Mouse (Mus musculus) midbrain, embryonic 15.5 days (tissue): ENCODE results near the gene Rnf11. TPM values are rescaled to one million over a fixed set of nuclear protein-coding genes. Genes with fewer than 3 reads are reported as not detected.

Source experiments
- ATAC-seq: fragments of 200-750 bp; cut with Nextera tagmentation; replicated peaks from 2 replicates; pipeline ENCODE4 v1.8.0; 2017; ENCODE audit warnings: moderate TSS enrichment
- H3K27ac ChIP-seq: fragments of 300-500 bp; sonication (generic); 2 replicates; pipeline ENCODE4 v1.5.1; 2015; ENCODE audit warnings: mild to moderate bottlenecking, inconsistent platforms
- H3K27me3 ChIP-seq: fragments of 300-500 bp; sonication (generic); replicated peaks from 2 replicates; pipeline ENCODE4 v1.6.1; 2015; ENCODE audit warnings: inconsistent platforms
- H3K36me3 ChIP-seq: fragments of 300-500 bp; sonication (generic); replicated peaks from 2 replicates; pipeline ENCODE4 v1.6.1; 2015; ENCODE audit warnings: inconsistent platforms
- H3K4me1 ChIP-seq: fragments of 300-500 bp; sonication (generic); 2 replicates; pipeline ENCODE4 v1.6.1; 2015; ENCODE audit warnings: inconsistent platforms
- H3K4me2 ChIP-seq: fragments of 300-500 bp; sonication (generic); 2 replicates; pipeline ENCODE4 v1.6.1; 2015; ENCODE audit warnings: inconsistent platforms, mild to moderate bottlenecking, moderate library complexity
- H3K4me3 ChIP-seq: fragments of 300-500 bp; sonication (generic); 2 replicates; pipeline ENCODE4 v1.5.1; 2015; ENCODE audit warnings: mild to moderate bottlenecking, inconsistent platforms
- H3K9ac ChIP-seq: fragments of 300-500 bp; sonication (generic); 2 replicates; pipeline ENCODE4 v1.6.1; 2015; ENCODE audit warnings: mild to moderate bottlenecking, inconsistent platforms
- H3K9me3 ChIP-seq: fragments of 300-500 bp; sonication (generic); 2 replicates; pipeline ENCODE4 v1.6.1; 2016; ENCODE audit warnings: inconsistent platforms
- WGBS: fragments of 180-500 bp; shearing (Covaris S2); methylation state at CpG from one replicate; pipeline ENCODE4 v1.1.7; 2015; ENCODE audit warnings: mixed read lengths; 5-methylcytosine and 5-hydroxymethylcytosine counted together
- polyA plus RNA-seq: library from polyadenylated mRNA; unstranded; fragments of >200 nt; fragmentation: Nextera tagmentation; extraction: Ambion mirVana; gene quantifications from 2 replicates; pipeline ENCODE4 v1.2.1, GENCODE M21; 2015

The Rnf11 gene
- polyA plus RNA-seq, 1 experiment from 2014 or later = 61.2 TPM

DNA sequence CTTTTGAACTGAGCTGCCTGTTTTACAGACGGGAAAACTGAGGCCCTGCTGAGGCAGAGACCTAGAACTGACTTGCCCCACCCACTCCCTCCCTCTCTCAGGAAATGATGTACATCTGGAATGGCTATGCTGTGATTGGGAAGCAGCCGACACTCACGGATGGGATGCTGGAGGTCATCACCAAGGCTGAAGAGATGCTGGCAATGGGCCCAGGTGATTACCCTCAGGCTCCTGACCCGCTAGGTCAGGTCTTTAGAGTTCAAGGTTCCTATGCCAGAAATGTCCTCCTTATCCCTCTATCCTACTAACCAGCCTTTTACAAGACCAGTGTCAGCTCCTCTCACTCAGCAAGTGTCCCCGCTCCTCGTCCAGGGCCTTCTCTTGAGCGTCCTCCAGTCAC is 42.4 kb downstream of the Rnf11 start:
- H3K27me3 ChIP-seq = no peaks in the 10 kb centered on the region
- 91% methylated on average over 7 of the region's 7 CpGs for WGBS

DNA sequence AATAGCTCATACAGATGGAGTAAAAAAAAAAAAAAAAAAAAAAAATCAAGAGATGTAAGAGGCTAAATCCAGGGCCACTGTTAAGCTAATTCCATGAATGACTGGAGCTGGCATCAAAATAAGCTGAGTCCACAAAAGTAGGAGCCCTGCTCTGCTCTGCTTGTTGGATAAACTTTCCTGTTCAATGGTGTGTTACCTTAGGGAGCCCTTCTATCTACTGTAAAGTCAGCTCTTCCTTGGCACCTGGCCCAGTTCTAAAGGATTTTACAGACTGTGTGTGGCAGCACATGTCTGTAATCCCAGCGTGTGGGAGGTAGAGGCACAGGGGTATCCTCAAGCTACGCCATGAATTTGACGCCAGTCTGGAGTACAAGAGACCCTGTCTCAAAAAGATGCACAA is 43.5 kb downstream of the Rnf11 start:
- Histone ChIP-seq H3K36me3 (no peaks in the 10 kb centered on the region), H3K9ac (no peak overlapping the region), H3K27ac (no peak overlapping the region), H3K27me3 (no peaks in the 10 kb centered on the region), H3K4me3 (no peak overlapping the region), H3K4me2 (no peak overlapping the region), H3K4me1 (0 out of 2 replicates have a peak, but pooled peaks cover 7% of the 10 kb centered on the region), H3K9me3 (no peaks in the 10 kb centered on the region)
- no peak for ATAC-seq
- WGBS = 85% methylated on average over 3 of the region's 3 CpGs

More for the DNA sequence above, 42.4 kb downstream of the Rnf11 start:
- H3K4me3 ChIP-seq = no peak overlapping the region
- no peaks in the 10 kb centered on the region for H3K36me3 ChIP-seq
- 0 out of 2 replicates have a peak, but pooled peaks cover 7% of the 10 kb centered on the region for H3K4me1 ChIP-seq
- H3K4me2 ChIP-seq = no peak overlapping the region
- H3K27ac ChIP-seq = no peak overlapping the region
- H3K9ac ChIP-seq = no peak overlapping the region
- no peak for ATAC-seq
- H3K9me3 ChIP-seq = no peaks in the 10 kb centered on the region

GRCm38 (mm10) chr4:109440381-109440780 is 44.1 kb downstream of the Rnf11 start:
- Histone ChIP-seq H3K27ac (no peak overlapping the region), H3K4me1 (0 out of 2 replicates have a peak, but pooled peaks cover 5% of the 10 kb centered on the region), H3K4me2 (no peak overlapping the region), H3K36me3 (no peaks in the 10 kb centered on the region), H3K9me3 (no peaks in the 10 kb centered on the region), H3K4me3 (no peak overlapping the region), H3K27me3 (no peaks in the 10 kb centered on the region), H3K9ac (no peak overlapping the region)
- 94% methylated on average over 5 of the region's 5 CpGs for WGBS
- ATAC-seq = no peak

DNA sequence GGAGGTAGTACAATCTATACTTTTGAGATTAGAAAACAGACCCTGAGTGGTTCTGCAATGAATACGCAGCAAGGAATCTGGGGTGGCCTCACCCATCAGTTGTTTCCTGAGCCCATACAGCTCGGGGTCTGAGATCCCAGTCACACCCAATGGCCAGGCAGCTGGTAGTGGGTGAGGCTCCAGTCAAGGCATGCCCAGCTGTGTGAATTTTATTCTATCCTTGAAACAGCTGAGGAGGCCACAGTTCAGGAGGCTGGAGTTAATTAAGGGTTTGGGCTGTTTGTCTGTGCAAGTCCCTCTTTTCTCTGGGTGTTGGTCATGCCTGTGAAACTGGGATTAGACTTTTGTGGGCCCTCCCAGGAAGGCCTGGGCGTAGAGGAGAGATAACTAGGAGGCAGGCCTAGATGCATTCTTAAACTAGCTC is 44.7 kb downstream of the Rnf11 start:
- Histone ChIP-seq H3K27me3 (no peaks in the 10 kb centered on the region), H3K9me3 (no peaks in the 10 kb centered on the region), H3K4me1 (no peaks in the 10 kb centered on the region), H3K9ac (no peak overlapping the region), H3K4me2 (no peak overlapping the region), H3K4me3 (no peak overlapping the region), H3K27ac (no peak overlapping the region), H3K36me3 (no peaks in the 10 kb centered on the region)
- 86% methylated on average over 3 of the region's 3 CpGs for WGBS
- no peak for ATAC-seq

GRCm38 (mm10) chr4:109439101-109439500 is 45.4 kb downstream of the Rnf11 start:
- ATAC-seq = no peak
- H3K27ac ChIP-seq = no peak overlapping the region
- no peaks in the 10 kb centered on the region for H3K27me3 ChIP-seq
- H3K9ac ChIP-seq = no peak overlapping the region
- no peak overlapping the region for H3K4me2 ChIP-seq
- 74% methylated on average over 8 of the region's 8 CpGs for WGBS
- H3K9me3 ChIP-seq = no peaks in the 10 kb centered on the region
- no peaks in the 10 kb centered on the region for H3K4me1 ChIP-seq
- no peaks in the 10 kb centered on the region for H3K36me3 ChIP-seq
- H3K4me3 ChIP-seq = no peak overlapping the region

DNA sequence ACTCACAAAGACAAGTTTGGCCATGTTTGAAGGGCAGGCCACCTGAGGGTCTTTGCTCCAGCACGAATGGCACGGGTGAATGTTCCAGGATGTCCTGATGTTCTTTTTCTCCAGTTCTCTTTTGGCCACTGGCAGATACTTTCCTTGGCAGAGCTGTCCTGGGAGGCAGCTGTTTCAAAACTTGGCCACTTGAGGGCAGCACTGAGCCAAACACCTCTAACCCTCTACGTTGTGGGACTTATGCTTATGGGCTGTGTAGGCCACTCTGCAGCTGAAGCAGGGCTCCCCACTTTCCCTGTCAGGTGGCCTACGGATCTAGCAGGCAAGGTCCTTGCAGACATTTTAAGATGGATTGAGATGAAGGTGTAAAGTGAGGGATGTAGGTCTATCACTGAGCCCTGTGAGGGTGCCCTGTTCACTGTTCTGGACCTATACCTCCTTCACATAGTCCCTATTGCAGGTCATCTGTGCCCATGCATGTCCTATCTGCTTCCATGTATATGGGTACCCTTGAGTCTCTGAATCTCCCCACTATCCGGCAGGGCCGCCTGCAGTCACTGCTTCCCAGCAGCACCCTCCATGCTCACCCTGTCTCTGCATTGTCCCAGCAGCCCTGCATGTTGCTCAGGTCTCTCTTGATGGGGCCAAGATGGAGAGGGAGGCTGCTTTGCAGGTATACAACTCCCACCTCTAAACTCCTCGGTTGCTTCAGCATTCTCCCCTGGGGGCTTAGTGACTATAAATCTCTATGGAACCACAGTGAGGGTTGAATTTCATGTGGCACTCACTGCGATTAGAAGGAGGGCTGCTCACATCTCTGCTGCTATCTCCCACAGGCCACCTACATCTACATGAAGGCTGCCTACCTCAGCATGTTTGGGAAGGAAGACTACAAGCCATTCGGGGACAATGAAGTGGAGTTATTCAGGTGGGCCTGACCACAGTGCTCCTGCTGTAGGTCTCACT is 46.3 kb downstream of the Rnf11 start:
- H3K27me3 ChIP-seq = no peaks in the 10 kb centered on the region
- WGBS = 56% methylated on average over 9 of the region's 9 CpGs
- H3K27ac ChIP-seq = no peak overlapping the region
- H3K9me3 ChIP-seq = no peaks in the 10 kb centered on the region
- no peak overlapping the region for H3K4me2 ChIP-seq
- no peaks in the 10 kb centered on the region for H3K4me1 ChIP-seq
- no peak overlapping the region for H3K9ac ChIP-seq
- no peaks in the 10 kb centered on the region for H3K36me3 ChIP-seq
- no peak overlapping the region for H3K4me3 ChIP-seq
- ATAC-seq = peak; percentile 57

- no peak overlapping the region for H3K4me2 ChIP-seq
- ATAC-seq = no peak
- H3K9me3 ChIP-seq = no peaks in the 10 kb centered on the region
- no peaks in the 10 kb centered on the region for H3K27me3 ChIP-seq
- WGBS = 90% methylated on average over 1 of the region's 1 CpGs
- H3K4me3 ChIP-seq = no peak overlapping the region
- H3K36me3 ChIP-seq = no peaks in the 10 kb centered on the region
- H3K27ac ChIP-seq = no peak overlapping the region
- peaks cover 8% of the 10 kb centered on the region; the same call in 1 of the 2 replicates for H3K4me1 ChIP-seq
- no peak overlapping the region for H3K9ac ChIP-seq
These were observed 50.3 kb downstream of the Rnf11 start for GRCm38 (mm10) chr4:109434256-109434655.

GRCm38 (mm10) chr4:109433641-109434040 is 50.9 kb downstream of the Rnf11 start:
- no peak for ATAC-seq
- Histone ChIP-seq H3K36me3 (no peaks in the 10 kb centered on the region), H3K4me1 (peaks cover 8% of the 10 kb centered on the region; the same call in 1 of the 2 replicates), H3K9ac (no peak overlapping the region), H3K4me2 (no peak overlapping the region), H3K4me3 (no peak overlapping the region), H3K27me3 (no peaks in the 10 kb centered on the region), H3K27ac (no peak overlapping the region), H3K9me3 (no peaks in the 10 kb centered on the region)
- WGBS = 82% methylated on average over 6 of the region's 6 CpGs

DNA sequence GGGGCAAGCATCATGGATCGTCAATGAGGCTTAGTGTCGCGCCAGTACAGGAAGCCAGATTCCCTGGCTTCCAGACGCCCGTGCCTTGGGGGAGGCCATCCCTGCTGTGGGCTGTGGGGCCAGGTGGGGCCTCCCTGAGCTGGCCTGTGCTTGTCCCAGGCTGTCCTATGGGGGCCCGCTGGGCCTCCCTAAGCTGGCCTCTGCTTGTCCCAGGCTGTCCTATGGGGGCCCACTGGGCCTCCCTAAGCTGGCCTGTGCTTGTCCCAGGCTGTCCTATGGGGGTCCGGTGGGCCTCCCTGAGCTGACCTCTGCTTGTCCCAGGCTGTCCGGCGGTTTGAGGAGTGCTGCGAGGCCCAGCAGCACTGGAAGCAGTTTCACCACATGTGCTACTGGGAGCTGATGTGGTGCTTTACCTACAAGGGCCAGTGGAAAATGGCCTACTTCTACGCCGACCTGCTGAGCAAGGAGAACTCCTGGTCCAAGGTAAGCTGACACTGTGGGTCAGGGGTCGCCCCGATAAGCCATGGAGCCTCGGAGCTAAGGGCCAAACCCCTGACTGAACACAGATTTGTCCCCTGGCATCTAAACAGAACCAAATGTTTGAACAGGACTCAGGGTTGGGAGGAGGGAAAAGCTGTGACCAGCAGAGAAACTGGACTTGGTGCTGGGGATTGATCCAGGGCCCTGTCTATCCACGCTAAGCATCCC is 51.7 kb downstream of the Rnf11 start:
- WGBS = 74% methylated on average over 16 of the region's 16 CpGs
- ATAC-seq = peak; percentile 48
- Histone ChIP-seq H3K27me3 (no peaks in the 10 kb centered on the region), H3K36me3 (no peaks in the 10 kb centered on the region), H3K4me1 (peaks cover 8% of the 10 kb centered on the region; the same call in 1 of the 2 replicates), H3K4me3 (no peak overlapping the region), H3K27ac (no peak overlapping the region), H3K9me3 (no peaks in the 10 kb centered on the region), H3K9ac (no peak overlapping the region), H3K4me2 (no peak overlapping the region)

- no peak overlapping the region for H3K9ac ChIP-seq
- 57% methylated on average over 13 of the region's 13 CpGs for WGBS
- H3K4me1 ChIP-seq = peaks cover 8% of the 10 kb centered on the region; the same call in 1 of the 2 replicates
- no peaks in the 10 kb centered on the region for H3K27me3 ChIP-seq
- H3K9me3 ChIP-seq = no peaks in the 10 kb centered on the region
- no peak overlapping the region for H3K4me2 ChIP-seq
- no peak overlapping the region for H3K4me3 ChIP-seq
- no peaks in the 10 kb centered on the region for H3K36me3 ChIP-seq
- ATAC-seq = no peak
- no peak overlapping the region for H3K27ac ChIP-seq
These were observed 53.7 kb downstream of the Rnf11 start for GRCm38 (mm10) chr4:109430854-109431253.

- Histone ChIP-seq H3K9ac (no peak overlapping the region), H3K4me1 (peaks cover 8% of the 10 kb centered on the region; the same call in 1 of the 2 replicates), H3K9me3 (no peaks in the 10 kb centered on the region), H3K36me3 (no peaks in the 10 kb centered on the region), H3K4me2 (no peak overlapping the region), H3K27ac (no peak overlapping the region), H3K27me3 (no peaks in the 10 kb centered on the region), H3K4me3 (no peak overlapping the region)
- ATAC-seq = no peak
- 90% methylated on average over 7 of the region's 7 CpGs for WGBS
These were observed 54.3 kb downstream of the Rnf11 start for GRCm38 (mm10) chr4:109430250-109430649.

DNA sequence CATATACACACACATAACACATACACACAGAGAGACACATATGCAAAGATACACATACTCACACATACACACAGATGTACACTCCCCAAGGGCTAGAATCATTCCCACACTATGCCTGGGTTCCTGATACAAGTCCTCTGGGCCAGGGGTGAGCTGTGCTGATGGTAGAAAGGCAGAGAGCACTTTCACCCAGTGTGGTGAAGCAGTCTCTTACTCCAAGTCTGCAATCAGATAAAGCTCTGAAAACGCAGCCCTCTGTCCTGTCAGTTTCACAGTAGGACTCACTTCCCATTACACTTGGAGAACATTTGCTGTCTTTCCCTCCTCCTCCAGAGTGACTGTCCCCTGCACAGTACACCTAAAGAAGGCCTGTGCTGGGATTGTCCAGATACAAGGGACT is 57.5 kb downstream of the Rnf11 start:
- Histone ChIP-seq H3K4me3 (no peak overlapping the region), H3K4me2 (no peak overlapping the region), H3K9me3 (no peaks in the 10 kb centered on the region), H3K27ac (no peak overlapping the region), H3K4me1 (peaks cover 2% of the 10 kb centered on the region; the same call in 1 of the 2 replicates), H3K36me3 (no peaks in the 10 kb centered on the region), H3K27me3 (no peaks in the 10 kb centered on the region), H3K9ac (no peak overlapping the region)
- 66% methylated on average over 1 of the region's 1 CpGs for WGBS
- no peak for ATAC-seq
